Mouse (Mus musculus): ENCODE data around the gene Olfr1493-ps1. TPM values are rescaled to one million over a fixed set of nuclear protein-coding genes. Genes with fewer than 3 reads are reported as not detected.

Olfr1493-ps1 gene
- total RNA-seq (2022) = not detected

DNA sequence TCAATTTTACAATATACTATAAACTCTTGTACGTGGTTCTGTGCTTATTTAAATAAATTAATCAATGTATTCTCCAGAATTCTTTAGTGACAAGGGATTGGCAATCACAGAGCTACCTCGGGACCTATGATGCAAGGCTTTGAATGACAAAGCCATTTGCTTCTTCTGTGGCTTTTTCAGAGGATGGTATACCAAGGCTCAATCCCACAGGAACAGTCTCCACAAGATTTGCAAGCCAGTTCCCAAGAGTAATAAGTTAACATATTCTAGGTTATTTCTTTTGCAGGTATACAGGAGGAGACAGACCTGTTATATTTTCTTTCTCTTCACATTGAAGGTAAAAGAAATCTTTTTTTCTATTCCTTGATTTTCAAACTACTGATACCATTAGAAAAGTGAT lies at the start of gene Olfr1493-ps1:
Gene Olfr1493-ps1 (plus strand): TSS at position 301 of the 400 bp plus-strand sequence.
- no peak for DNase-seq

DNA sequence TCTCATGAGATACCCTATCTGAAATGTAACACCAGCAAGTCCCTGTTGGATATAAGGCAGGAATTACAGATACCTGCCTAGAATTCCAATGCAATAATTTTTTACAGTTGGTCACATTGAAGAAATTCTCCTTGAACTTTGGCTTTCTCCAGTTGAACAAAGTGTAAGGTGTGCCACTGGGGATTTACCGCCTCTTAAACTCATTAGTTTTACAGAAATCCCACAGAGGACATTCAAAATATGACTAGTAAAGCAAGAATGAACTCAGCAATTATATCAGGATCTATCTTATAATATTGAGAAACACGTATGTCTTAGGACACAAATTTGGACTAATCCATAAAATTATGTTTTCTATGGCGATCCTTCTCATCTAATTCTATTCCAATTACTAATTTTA lies 26.1 kb upstream of the Olfr1493-ps1 start, which contains the start of gene Olfr1491:
Gene Olfr1491 (plus strand): TSS at position 301 of the 400 bp plus-strand sequence.
- DNase-seq = no peak

DNA sequence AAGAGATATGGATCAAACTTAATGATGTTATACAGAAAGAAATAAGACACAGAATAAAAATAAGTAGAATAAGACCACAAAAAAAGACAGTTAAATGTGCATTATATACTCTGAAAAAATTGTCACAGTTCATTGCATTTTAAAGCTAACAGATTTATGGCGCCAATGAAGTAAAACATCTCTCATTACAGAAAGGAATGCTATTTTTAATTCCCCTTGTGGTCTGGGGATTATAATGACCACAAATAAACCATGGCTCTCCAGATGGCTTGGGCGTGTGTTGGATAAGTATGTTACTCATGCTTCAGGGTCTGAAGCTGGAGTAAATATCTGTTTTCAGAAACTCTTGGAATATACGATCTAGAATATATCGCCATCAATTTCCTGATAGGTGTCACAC lies 16.4 kb downstream of the Olfr1493-ps1 start, which contains the start of gene Olfr1494:
Gene Olfr1494 (plus strand): TSS at position 301 of the 400 bp plus-strand sequence.
- no peak for DNase-seq

DNA sequence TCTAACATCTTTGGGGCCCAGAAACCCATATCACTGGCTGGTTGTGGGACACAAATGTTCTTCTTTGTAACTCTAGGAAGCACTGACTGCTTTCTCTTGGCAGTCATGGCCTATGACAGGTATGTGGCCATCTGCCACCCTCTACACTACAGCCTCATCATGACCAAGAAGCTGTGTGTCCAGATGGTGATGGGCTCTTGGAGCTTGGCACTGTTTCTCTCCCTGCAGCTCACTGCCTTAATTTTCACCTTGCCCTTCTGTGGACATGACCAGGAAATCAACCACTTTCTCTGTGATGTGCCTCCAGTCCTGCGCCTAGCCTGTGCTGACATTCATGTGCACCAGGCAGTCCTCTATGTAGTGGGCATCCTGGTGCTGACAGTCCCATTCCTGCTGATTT lies 26.3 kb downstream of the Olfr1493-ps1 start:
- DNase-seq = no peak

DNA sequence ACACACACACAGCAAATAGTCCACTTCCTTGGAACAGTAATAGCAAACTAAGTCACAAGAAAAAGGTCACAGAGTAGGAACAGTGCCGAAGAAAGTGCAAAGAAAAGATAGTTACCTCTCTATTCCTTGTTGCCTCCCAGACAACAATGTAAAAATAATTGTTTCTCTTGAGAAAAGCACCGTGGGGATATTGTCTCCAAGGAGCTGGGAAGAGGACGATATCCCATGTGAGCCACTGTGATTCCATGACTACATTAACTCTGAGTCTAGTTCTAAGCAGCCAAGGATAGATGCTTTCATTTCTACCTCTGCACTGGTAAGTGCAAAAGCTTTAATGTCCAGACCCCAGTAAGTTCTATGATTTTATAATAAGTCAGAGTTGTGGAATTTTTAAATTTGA lies 41.2 kb downstream of the Olfr1493-ps1 start, which contains the start of gene Olfr1495:
Gene Olfr1495 (plus strand): TSS at position 301 of the 400 bp plus-strand sequence.
- no peak for DNase-seq

DNA sequence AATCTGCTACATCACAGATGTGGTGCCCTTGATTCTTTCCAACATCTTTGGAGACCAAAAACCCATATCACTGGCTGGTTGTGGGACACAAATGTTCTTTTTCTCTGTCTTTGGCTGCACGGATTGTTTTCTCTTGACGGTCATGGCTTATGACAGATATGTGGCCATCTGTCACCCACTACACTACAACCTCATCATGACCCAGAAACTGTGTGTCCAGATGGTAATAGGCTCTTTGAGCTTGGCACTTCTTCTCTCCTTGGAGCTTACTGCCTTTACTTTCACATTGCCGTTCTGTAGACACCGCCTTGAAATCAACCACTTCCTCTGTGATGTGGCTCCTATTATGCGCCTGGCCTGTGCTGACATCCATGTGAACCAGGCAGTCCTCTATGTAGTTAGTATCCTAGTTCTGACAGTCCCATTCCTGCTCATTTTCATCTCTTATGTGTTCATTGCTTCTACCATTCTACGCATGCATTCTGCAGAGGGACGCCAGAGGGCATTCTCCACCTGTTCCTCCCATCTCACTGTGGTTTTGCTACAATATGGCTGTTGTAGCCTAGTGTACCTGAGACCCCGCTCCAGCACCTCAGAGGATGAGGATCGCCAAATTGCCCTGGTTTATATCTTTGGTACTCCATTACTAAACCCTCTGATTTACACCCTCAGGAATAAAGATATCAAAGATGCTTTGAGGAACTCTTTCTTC lies 45.6 kb downstream of the Olfr1493-ps1 start:
- DNase-seq = no peak

DNA sequence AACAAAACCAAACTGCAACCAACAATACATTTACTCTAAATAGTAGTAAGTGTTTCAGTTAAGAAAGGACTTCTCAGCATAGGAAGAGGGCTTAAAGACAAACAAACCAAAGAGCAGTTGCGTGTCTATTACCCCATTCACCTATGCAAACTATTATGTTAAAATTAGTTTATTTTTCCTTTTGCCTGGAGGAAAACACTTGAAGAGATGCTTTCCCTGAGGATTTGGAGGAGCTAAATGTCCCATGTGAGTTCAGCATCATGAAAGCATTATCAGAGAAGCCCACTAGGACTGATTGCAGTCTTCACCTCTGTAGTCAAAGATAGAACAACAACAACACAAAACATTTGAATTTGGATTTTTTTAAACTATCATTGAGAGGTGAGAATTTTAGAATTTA lies 54.5 kb downstream of the Olfr1493-ps1 start, which contains the start of gene Olfr1496:
Gene Olfr1496 (plus strand): TSS at position 301 of the 400 bp plus-strand sequence.
- DNase-seq = no peak

Other genes with a start within 250 kb of the Olfr1493-ps1 start
- gene Olfr1475, start 243.1 kb upstream of the Olfr1493-ps1 start, total RNA-seq (2022) = not detected
- not detected for gene Olfr1477, start 222.7 kb upstream of the Olfr1493-ps1 start, total RNA-seq (2022)
- not detected for gene Olfr1480, start 195.4 kb upstream of the Olfr1493-ps1 start, total RNA-seq (2022)
- gene Olfr1484, start 139.8 kb upstream of the Olfr1493-ps1 start, total RNA-seq (2022) = not detected
- not detected for gene Olfr1487, start 105.9 kb upstream of the Olfr1493-ps1 start, total RNA-seq (2022)
- not detected for gene Olfr1489, start 91.7 kb upstream of the Olfr1493-ps1 start, total RNA-seq (2022)
- not detected for gene Olfr1490, start 72.2 kb upstream of the Olfr1493-ps1 start, total RNA-seq (2022)
- gene Olfr1491, start 26.0 kb upstream of the Olfr1493-ps1 start, total RNA-seq (2022) = not detected
- gene Olfr1494, start 16.4 kb downstream of the Olfr1493-ps1 start, total RNA-seq (2022) = not detected
- not detected for gene Olfr1495, start 41.3 kb downstream of the Olfr1493-ps1 start, total RNA-seq (2022)
- not detected for gene Olfr1496, start 54.6 kb downstream of the Olfr1493-ps1 start, total RNA-seq (2022)
- gene Olfr1497, start 74.9 kb downstream of the Olfr1493-ps1 start, total RNA-seq (2022) = not detected
- gene Olfr1499, start 96.2 kb downstream of the Olfr1493-ps1 start, total RNA-seq (2022) = not detected
- not detected for gene Olfr1500, start 107.2 kb downstream of the Olfr1493-ps1 start, total RNA-seq (2022)
- gene Olfr1501, start 127.4 kb downstream of the Olfr1493-ps1 start, total RNA-seq (2022) = not detected
- not detected for gene Olfr1502, start 138.5 kb downstream of the Olfr1493-ps1 start, total RNA-seq (2022)
- gene Olfr1504, start 174.7 kb downstream of the Olfr1493-ps1 start, total RNA-seq (2022) = not detected
- not detected for gene Olfr1505, start 190.3 kb downstream of the Olfr1493-ps1 start, total RNA-seq (2022)